Mouse (Mus musculus) forebrain, embryonic 16.5 days (tissue): ENCODE results near the gene Pabpn1. TPM values are rescaled to one million over a fixed set of nuclear protein-coding genes. Genes with fewer than 3 reads are reported as not detected.

Experiments used
- ATAC-seq: fragments of 200-750 bp; cut with Nextera tagmentation; 2 replicates; pipeline ENCODE4 v1.8.0; 2017; ENCODE audit warnings: mild to moderate bottlenecking, moderate library complexity
- H3K27ac ChIP-seq: fragments of 300-500 bp; sonication (generic); 2 replicates; pipeline ENCODE4 v1.5.1; 2014; ENCODE audit warnings: low read length, control low read depth
- H3K27me3 ChIP-seq: fragments of 300-500 bp; sonication (generic); replicated peaks from 2 replicates; pipeline ENCODE4 v1.6.1; 2014; ENCODE audit warnings: low read length; ENCODE audit not compliant: control insufficient read depth, insufficient read depth
- H3K36me3 ChIP-seq: fragments of 300-500 bp; sonication (generic); 2 replicates; pipeline ENCODE4 v1.6.1; 2014; ENCODE audit not compliant: control insufficient read depth, insufficient read depth
- H3K4me1 ChIP-seq: fragments of 300-500 bp; sonication (generic); replicated peaks from 2 replicates; pipeline ENCODE4 v1.6.1; 2014; ENCODE audit warnings: low read length; ENCODE audit not compliant: control insufficient read depth, insufficient read depth
- H3K4me2 ChIP-seq: fragments of 300-500 bp; sonication (generic); 2 replicates; pipeline ENCODE4 v1.6.1; 2014; ENCODE audit warnings: mild to moderate bottlenecking, low read length, control low read depth
- H3K4me3 ChIP-seq: fragments of 300-500 bp; sonication (generic); replicated peaks from 2 replicates; pipeline ENCODE4 v1.5.1; 2014; ENCODE audit warnings: mild to moderate bottlenecking, low read length, control low read depth
- H3K9ac ChIP-seq: fragments of 300-500 bp; sonication (generic); replicated peaks from 2 replicates; pipeline ENCODE4 v1.6.1; 2014; ENCODE audit warnings: low read depth, low read length, control low read depth
- H3K9me3 ChIP-seq: fragments of 300-500 bp; sonication (generic); 2 replicates; pipeline ENCODE4 v1.6.1; 2016; ENCODE audit warnings: low read length; ENCODE audit not compliant: control insufficient read depth
- WGBS: fragments of 180-500 bp; shearing (Covaris S2); extraction: QIAGEN DNeasy Blood & Tissue Kit; methylation state at CpG from one replicate; pipeline ENCODE4 v1.1.7; 2014; 5-methylcytosine and 5-hydroxymethylcytosine counted together
- polyA plus RNA-seq: library from polyadenylated mRNA; unstranded; fragments of >200 nt; fragmentation: Nextera tagmentation; extraction: Ambion mirVana; gene quantifications from 2 replicates; pipeline ENCODE4 v1.2.1, GENCODE M21; 2015

The Pabpn1 gene
- polyA plus RNA-seq: 122 and 150 TPM in 2 replicates

DNA sequence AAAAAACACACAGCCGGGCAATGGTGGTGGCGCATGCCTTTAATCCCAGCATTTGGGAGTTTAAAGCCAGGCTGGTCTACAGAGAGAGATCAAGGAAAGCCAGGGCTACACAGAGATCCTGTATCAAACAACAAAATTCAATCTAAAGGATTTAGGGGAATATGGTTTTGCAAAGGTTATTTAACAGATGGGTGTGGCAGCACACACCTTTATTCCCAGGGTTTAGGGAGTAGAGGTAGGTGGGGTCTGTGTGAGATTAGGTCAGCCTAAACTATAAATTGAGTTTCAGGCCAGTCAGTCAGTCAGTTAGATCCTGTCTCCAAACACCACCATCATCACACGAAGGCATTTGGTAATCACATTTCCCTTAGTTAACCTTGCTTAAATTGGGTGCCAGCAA lies at the start of gene Pabpn1:
Pabpn1 (plus strand) TSS at position 301 of the 400 bp plus-strand sequence.
- Histone ChIP-seq H3K4me3 (peak within 1 kb of the TSS; percentile 94), H3K9ac (peak within 1 kb of the TSS; percentile 59; the same call in 1 of the 2 replicates), H3K27ac (peak within 1 kb of the TSS; percentile 94), H3K4me2 (peak within 1 kb of the TSS; percentile 59), H3K9me3 (no peaks in the 10 kb centered on the region), H3K4me1 (peaks cover 18% of the 10 kb centered on the region), H3K27me3 (no peaks in the 10 kb centered on the region), H3K36me3 (peaks cover 12% of the 10 kb centered on the region)
- no peak for ATAC-seq
- WGBS: 95% methylated on average over 3 of the region's 3 CpGs

DNA sequence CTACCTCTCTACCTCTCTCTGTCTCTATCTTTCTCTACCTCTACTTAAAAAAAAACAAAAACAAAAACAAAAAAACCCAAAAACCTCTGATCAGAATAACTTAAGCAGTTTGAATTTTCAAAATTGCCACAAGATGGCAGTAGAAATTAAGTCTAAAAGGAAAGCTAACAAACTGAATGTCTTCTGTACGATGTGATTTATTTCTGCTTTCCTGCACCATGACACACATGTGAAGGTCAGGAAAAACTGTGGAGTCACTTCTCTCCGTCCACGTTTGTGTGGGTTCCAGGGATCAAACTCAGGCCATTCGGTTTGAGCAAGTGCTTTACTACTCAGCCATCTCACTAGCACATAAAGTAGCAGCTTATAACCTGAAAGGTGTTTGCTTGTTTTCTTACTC lies 48.8 kb upstream of the Pabpn1 start:
- Histone ChIP-seq H3K27me3 (no peaks in the 10 kb centered on the region), H3K4me3 (no peak overlapping the region), H3K9me3 (no peaks in the 10 kb centered on the region), H3K9ac (no peak overlapping the region), H3K4me1 (no peaks in the 10 kb centered on the region), H3K27ac (no peak overlapping the region), H3K4me2 (no peak overlapping the region), H3K36me3 (no peaks in the 10 kb centered on the region)
- ATAC-seq: no peak
- 5% methylated on average over 4 of the region's 4 CpGs for WGBS

DNA sequence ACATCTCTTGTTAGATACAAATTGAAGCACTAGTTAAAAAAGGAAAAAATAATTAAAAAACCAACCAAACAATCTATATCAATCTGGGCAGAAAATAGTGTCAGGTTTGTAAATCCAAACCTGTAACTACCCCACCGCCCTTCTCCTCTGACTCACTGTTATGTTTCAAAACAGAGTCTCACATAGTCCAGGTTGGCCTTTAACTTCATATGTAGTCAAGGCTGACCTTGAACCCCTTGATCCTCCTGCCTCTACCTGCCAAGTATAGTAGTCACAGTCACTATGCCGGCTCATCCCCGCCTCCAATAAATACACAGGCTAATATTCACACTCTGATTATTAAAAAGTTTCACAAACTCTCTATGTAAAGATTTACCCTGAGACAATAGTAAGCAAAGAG lies 36.6 kb upstream of the Pabpn1 start:
- Histone ChIP-seq H3K36me3 (no peaks in the 10 kb centered on the region; the same call in 1 of the 2 replicates), H3K4me1 (no peaks in the 10 kb centered on the region), H3K4me3 (no peak overlapping the region), H3K27me3 (no peaks in the 10 kb centered on the region), H3K9me3 (no peaks in the 10 kb centered on the region), H3K27ac (no peak overlapping the region), H3K4me2 (no peak overlapping the region), H3K9ac (no peak overlapping the region)
- ATAC-seq: no peak
- WGBS: 99% methylated on average over 3 of the region's 3 CpGs

DNA sequence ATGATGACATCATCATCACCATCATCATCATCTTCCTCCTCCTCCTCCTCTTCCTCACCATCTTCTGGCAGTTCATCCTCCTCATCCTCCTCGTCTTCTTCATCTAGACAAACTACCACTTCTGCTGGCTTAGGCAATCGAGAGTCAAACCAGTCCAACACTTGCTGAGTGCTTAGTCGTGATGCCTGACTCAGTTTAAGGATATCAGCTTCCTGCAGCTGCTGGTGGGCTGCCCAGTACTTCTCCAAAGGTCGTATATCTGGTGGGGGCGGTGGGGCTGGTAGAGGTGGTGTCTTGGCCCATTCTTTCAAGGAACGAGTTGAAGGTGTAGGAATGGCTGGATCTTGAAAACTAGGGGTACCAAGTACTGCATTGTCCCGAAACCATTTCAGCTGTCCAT lies 35.6 kb upstream of the Pabpn1 start:
- Histone ChIP-seq H3K36me3 (no peaks in the 10 kb centered on the region; the same call in 1 of the 2 replicates), H3K4me2 (no peak overlapping the region), H3K9me3 (no peaks in the 10 kb centered on the region), H3K27me3 (no peaks in the 10 kb centered on the region), H3K4me1 (no peaks in the 10 kb centered on the region), H3K9ac (no peak overlapping the region), H3K4me3 (no peak overlapping the region), H3K27ac (no peak overlapping the region)
- ATAC-seq: no peak
- WGBS: 95% methylated on average over 7 of the region's 7 CpGs

DNA sequence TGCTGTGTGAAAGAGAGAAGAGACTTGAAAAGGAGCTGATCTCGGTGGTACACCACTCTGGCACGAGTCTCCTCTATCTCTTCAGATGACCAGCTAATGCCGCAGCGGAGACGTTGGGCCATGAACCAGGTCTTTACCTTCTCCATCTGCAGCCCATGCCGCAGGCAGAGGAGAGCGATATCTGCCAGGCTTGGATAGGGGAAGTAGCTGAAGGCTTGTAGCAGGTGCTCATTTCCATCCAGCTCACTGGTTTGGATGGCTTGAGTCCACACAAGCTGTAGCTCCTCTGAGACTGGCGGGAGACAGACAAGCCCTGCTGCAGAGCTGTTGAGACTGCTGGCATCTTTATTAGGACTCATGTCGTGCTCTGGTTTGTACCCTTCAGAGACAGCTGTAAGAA lies 34.4 kb upstream of the Pabpn1 start:
- no peaks in the 10 kb centered on the region for H3K4me1 ChIP-seq
- WGBS: 90% methylated on average over 9 of the region's 9 CpGs
- H3K4me3 ChIP-seq: no peak overlapping the region
- no peaks in the 10 kb centered on the region for H3K27me3 ChIP-seq
- no peaks in the 10 kb centered on the region; the same call in 1 of the 2 replicates for H3K36me3 ChIP-seq
- ATAC-seq: no peak
- H3K9me3 ChIP-seq: no peaks in the 10 kb centered on the region
- no peak overlapping the region for H3K4me2 ChIP-seq
- H3K9ac ChIP-seq: no peak overlapping the region
- no peak overlapping the region for H3K27ac ChIP-seq

DNA sequence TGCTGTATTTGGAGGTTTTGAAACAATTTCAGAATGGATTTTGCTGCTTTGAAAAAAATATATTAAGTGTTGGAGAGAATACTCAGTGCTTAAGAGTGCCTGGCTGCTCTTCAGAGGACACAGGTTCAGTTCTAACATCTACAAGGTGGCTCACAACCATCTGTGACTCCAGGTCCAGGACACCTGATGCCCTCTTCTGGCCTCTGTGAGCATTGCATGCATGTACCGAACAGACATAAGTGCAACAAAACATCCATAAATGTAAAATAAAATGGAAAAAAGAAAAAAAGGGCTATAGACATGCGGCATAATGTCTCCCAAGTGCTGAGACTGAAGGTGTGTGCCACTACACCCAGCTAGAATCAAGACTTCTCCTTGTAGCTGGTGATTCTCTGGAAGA lies 31.8 kb upstream of the Pabpn1 start:
- Histone ChIP-seq H3K9me3 (no peaks in the 10 kb centered on the region), H3K9ac (no peak overlapping the region), H3K36me3 (no peaks in the 10 kb centered on the region; the same call in 1 of the 2 replicates), H3K27me3 (no peaks in the 10 kb centered on the region), H3K4me1 (peaks cover 8% of the 10 kb centered on the region), H3K27ac (no peak overlapping the region), H3K4me2 (no peak overlapping the region), H3K4me3 (no peak overlapping the region)
- WGBS: 41% methylated on average over 2 of the region's 2 CpGs
- ATAC-seq: no peak

DNA sequence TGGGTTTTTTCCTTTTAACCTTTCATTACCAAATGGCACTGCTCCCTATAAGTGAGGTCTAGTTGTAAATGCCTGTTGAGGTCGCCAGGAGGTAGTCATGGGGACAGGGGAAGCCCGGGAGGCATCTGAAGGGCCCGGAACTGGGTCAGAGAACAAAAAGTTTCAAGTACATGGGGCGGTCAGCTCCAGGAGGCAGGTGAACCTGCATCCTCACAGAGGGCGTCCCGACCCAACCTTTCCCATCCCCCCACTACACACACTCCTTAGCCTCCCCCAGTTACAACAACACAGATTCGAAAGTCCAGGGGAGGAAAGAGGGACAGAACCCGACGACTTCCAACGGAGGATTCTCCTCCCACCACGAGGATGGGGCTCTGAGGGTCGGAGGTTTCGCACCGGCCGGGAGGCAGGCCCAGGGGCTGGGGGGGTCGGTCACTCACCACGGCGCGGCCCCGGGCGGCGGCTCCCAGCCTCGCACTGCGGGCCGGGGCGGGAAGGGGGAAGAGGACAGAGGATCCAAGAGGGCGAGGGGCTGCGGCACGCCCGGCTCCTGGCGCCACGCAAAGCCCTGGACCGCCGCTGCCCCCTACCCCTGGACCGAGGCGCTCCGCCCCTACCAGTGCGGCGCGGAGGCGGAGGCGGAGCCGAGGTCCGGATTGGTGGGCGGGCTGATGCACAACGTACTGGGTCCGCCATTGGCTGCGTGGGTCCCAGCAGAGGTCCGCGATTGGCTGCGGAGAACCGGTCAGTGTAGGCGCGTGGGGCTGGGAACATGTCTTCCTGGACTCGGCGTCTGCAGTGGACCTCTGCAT lies 28.6 kb upstream of the Pabpn1 start:
- peak; percentile 100 for ATAC-seq

DNA sequence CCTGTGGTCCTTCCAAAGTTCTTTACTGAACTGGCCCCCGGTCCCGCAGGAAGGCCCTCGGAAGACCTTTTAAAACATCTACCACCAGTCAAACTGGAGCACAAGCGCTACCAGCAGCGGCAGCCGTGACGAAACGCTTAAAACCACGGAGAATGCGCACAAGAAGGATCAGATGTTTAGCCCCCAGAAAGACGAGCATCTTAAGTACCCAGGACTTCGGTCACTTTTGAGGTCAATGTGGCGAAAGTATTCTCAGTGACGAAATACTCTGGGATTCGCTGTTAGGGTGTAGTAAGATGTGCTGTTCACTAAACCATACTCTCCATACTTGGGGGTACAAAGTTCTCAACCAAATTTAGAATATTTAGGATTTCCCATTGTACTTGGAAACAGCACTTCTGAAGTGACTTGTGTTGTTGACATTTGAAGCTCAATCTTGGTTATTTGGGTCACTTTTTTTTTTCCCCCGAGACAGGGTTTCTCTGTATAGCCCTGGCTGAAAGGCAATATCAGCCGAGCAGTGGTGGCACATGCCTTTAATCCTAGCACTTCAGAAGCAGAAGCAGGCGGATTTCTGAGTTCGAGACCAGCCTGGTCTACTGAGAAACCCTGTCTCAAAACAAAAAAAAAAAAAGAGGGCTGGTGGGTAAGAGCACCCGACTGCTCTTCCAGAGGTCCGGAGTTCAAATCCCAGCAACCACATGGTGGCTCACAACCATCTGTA lies 27.8 kb upstream of the Pabpn1 start:
- 15% methylated on average over 21 of the region's 21 CpGs for WGBS
- no peaks in the 10 kb centered on the region for H3K36me3 ChIP-seq
- no peaks in the 10 kb centered on the region for H3K9me3 ChIP-seq
- peak overlapping the region; percentile 67 for H3K27ac ChIP-seq
- peak overlapping the region; percentile 92 for H3K4me2 ChIP-seq
- H3K4me1 ChIP-seq: peaks cover 8% of the 10 kb centered on the region
- ATAC-seq: peak; percentile 32
- H3K27me3 ChIP-seq: no peaks in the 10 kb centered on the region
- H3K4me3 ChIP-seq: peak overlapping the region; percentile 99
- H3K9ac ChIP-seq: peak overlapping the region; percentile 98

More for the DNA sequence above, 28.6 kb upstream of the Pabpn1 start:
- Histone ChIP-seq H3K27me3 (no peaks in the 10 kb centered on the region), H3K9me3 (no peaks in the 10 kb centered on the region), H3K9ac (peak overlapping the region; percentile 98), H3K4me1 (peaks cover 8% of the 10 kb centered on the region), H3K36me3 (no peaks in the 10 kb centered on the region), H3K27ac (peak overlapping the region; percentile 67), H3K4me2 (peak overlapping the region; percentile 92), H3K4me3 (peak overlapping the region; percentile 99)
- under 1% methylated on average over 47 of the region's 56 CpGs for WGBS

DNA sequence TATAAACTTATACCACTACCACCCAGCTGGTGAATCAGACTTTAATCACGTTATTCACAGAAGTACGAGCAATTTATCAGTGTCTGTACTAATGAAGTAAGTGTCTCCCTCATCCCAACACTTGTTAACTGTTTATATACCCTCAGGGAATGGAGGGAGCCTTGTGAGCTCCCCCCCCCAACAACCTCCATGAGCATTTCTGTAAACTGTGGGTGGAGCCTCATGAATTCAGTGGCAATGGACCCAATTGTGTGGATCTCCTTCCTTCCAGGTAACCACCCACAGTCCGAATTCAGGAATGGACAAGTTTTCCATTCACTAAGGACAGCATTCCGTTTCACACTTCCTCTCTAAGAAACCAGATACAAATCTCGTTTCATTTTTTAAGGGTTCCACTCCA lies 26.7 kb upstream of the Pabpn1 start:
- no peak overlapping the region for H3K4me3 ChIP-seq
- H3K9me3 ChIP-seq: no peaks in the 10 kb centered on the region
- no peak for ATAC-seq
- no peak overlapping the region for H3K27ac ChIP-seq
- peaks cover 8% of the 10 kb centered on the region for H3K4me1 ChIP-seq
- H3K4me2 ChIP-seq: no peak overlapping the region
- H3K27me3 ChIP-seq: no peaks in the 10 kb centered on the region
- no peaks in the 10 kb centered on the region for H3K36me3 ChIP-seq
- no peak overlapping the region for H3K9ac ChIP-seq
- WGBS: 79% methylated on average over 5 of the region's 5 CpGs
